Mouse (Mus musculus): Measurements from ENCODE around the gene Spaca7.

GRCm38 (mm10) chr8:12638446-12638845 lies 65.6 kb downstream of the Spaca7 start:
- TF ChIP-seq CTCF (IDR thresholded peaks at IDR 0.05) (no peak), EP300 (IDR thresholded peaks at IDR 0.05) (no peak)

Measured in lung, postnatal 0 days (tissue).